Mouse (Mus musculus): ENCODE measurements at regions not wholly inside any gene's neighbourhood (a gene's known extent, or its start where the extent isn't known, plus 50 kb on each side); places are given as distances from the start of the nearest gene placed in this dataset.

DNA sequence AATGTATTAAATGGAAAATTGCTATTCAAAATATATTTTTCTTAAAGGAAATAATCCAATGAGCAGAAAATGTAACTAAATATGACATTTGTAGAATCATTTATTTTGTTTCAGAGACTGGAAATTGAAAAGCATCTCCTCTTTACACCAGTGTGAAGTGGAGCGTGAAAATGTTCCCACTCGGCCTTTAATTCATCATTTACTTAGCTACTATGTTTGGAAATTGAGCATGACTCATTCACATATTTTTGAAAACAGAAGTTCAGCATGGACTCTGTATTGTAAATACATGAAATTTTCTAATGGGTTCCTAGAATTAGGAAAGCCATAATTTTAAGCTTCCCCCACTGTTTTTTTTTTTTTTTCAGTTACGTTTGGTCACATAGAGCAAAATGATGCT, 314.2 kb upstream of the Adam34 start:
- TF ChIP-seq CTCF (IDR thresholded peaks at IDR 0.05; ENCODE audit: low read depth) (no peak), EP300 (IDR thresholded peaks at IDR 0.05; ENCODE audit: low read depth) (no peak)

Measured in liver, embryonic 14.5 days (tissue).